Mouse (Mus musculus) thymus, adult 2 months (tissue): ENCODE results near the gene Slc17a6.

ENCODE experiments used
- CTCF ChIP-seq: fragments of 200-500 bp; IDR thresholded peaks from 2 replicates; pipeline ENCODE4 v1.5.1; 2012; ENCODE audit warnings: mild to moderate bottlenecking, control low read depth, low read length, moderate library complexity, borderline replicate concordance; ENCODE audit not compliant: control insufficient read depth, poor library complexity, insufficient read depth; ENCODE audit errors: extremely low read depth
- POLR2A ChIP-seq: fragments of 200-500 bp; IDR thresholded peaks from 2 replicates; pipeline ENCODE4 v1.6.1; 2012; ENCODE audit warnings: mild to moderate bottlenecking, low read length, control low read depth, moderate library complexity; ENCODE audit not compliant: control insufficient read depth, poor library complexity, insufficient read depth; ENCODE audit errors: extremely low read depth

- TF ChIP-seq CTCF: no peak
- TF ChIP-seq POLR2A: no peak
Observed at GRCm38 (mm10) chr7:51625591-51626255, 3.9 kb downstream of the Slc17a6 start.
